Mouse (Mus musculus) liver, embryonic 14.5 days (tissue): ENCODE results near the gene Zfp933. TPM values are rescaled to one million over a fixed set of nuclear protein-coding genes. Genes with fewer than 3 reads are reported as not detected.
A peak's percentile ranks its signal among the peaks of the same experiment; 100 is the strongest.
"Not testable (repeated sequence)": the region's sequence is repeated elsewhere in the genome, so short reads cannot be mapped to it uniquely, and the experiment has no call there.

Experiments used
- ATAC-seq: fragments of 200-750 bp; cut with Nextera tagmentation; 2 replicates; pipeline ENCODE4 v1.8.0; 2017; ENCODE audit warnings: moderate number of reproducible peaks, mild to moderate bottlenecking, moderate library complexity; ENCODE audit not compliant: insufficient read depth
- DNase-seq, 3 experiments: peaks; one replicate each; pipeline ENCODE4 v3.0.0-alpha.2; 2012 to 2013; ENCODE audit warnings: low read depth in 3 of 3, low spot score in 3 of 3
- H3K27ac ChIP-seq: fragments of 300-500 bp; sonication (generic); 2 replicates; pipeline ENCODE4 v1.5.1; 2014; ENCODE audit warnings: moderate library complexity, mild to moderate bottlenecking, control low read depth, inconsistent platforms
- H3K27me3 ChIP-seq: fragments of 300-500 bp; sonication (generic); 2 replicates; pipeline ENCODE4 v1.6.1; 2014; ENCODE audit warnings: mild to moderate bottlenecking, low read length, moderate library complexity; ENCODE audit not compliant: control insufficient read depth, insufficient read depth
- H3K36me3 ChIP-seq: fragments of 300-500 bp; sonication (generic); replicated peaks from 2 replicates; pipeline ENCODE4 v1.6.1; 2014; ENCODE audit warnings: low read depth; ENCODE audit not compliant: control insufficient read depth, insufficient read depth
- H3K4me1 ChIP-seq, 2 experiments: fragments of 200-500 bp in 1 of 2; fragments of 300-500 bp in 1 of 2; sonication (generic) in 1 of 2; replicated peaks; 2 replicates each; pipeline ENCODE4 v1.6.1; 2012 to 2014; ENCODE audit warnings: antibody characterized with exemption in 1 of 2, inconsistent platforms in 1 of 2, low read length in 1 of 2; ENCODE audit not compliant: control insufficient read depth in 2 of 2, insufficient read depth in 2 of 2
- H3K4me2 ChIP-seq: fragments of 300-500 bp; sonication (generic); 2 replicates; pipeline ENCODE4 v1.6.1; 2014; ENCODE audit warnings: low read depth, mild to moderate bottlenecking, control low read depth, moderate library complexity
- H3K4me3 ChIP-seq, 2 experiments: fragments of 200-500 bp in 1 of 2; fragments of 300-500 bp in 1 of 2; sonication (generic) in 1 of 2; 2 replicates each; pipeline ENCODE4 v1.5.1; 2012 to 2014; ENCODE audit warnings: low read depth in 2 of 2, low read length in 2 of 2, mild to moderate bottlenecking in 2 of 2, control low read depth in 1 of 2, inconsistent platforms in 1 of 2, moderate library complexity in 1 of 2; ENCODE audit not compliant: insufficient read depth in 1 of 2
- H3K9ac ChIP-seq: fragments of 300-500 bp; sonication (generic); replicated peaks from 2 replicates; pipeline ENCODE4 v1.6.1; 2014; ENCODE audit warnings: mild to moderate bottlenecking, control low read depth, moderate library complexity
- H3K9me3 ChIP-seq: fragments of 300-500 bp; sonication (generic); 2 replicates; pipeline ENCODE4 v1.6.1; 2016; ENCODE audit warnings: low read length, mixed read lengths; ENCODE audit not compliant: control insufficient read depth
- CTCF ChIP-seq: IDR thresholded peaks from 2 replicates; pipeline ENCODE4 v1.5.1; 2016; ENCODE audit warnings: antibody characterized with exemption, low read depth, control low read depth
- EP300 ChIP-seq: IDR thresholded peaks from 2 replicates; pipeline ENCODE4 v1.6.1; 2016; ENCODE audit warnings: antibody characterized with exemption, low read depth
- WGBS: fragments of 180-500 bp; shearing (Covaris S2); extraction: QIAGEN DNeasy Blood & Tissue Kit; methylation state at CpG from one replicate; pipeline ENCODE4 v1.1.7; 2014; ENCODE audit not compliant: insufficient replicate concordance; 5-methylcytosine and 5-hydroxymethylcytosine counted together
- polyA plus RNA-seq, 2 experiments: library from polyadenylated mRNA; depleted of rRNA in 1 of 2; stranded (reverse) in 1 of 2; unstranded in 1 of 2; fragments of >200 nt; fragmentation: Nextera tagmentation in 1 of 2; extraction: Ambion mirVana in 1 of 2; gene quantifications; 2 replicates each; pipeline versions ENCODE4 v1.2.1 to v1.2.3; 2012 to 2014

Zfp933 gene
- polyA plus RNA-seq, 2 experiments: 1.0 to 1.8 TPM

- ATAC-seq (no peak), DNase-seq (no peak)
- Histone ChIP-seq H3K36me3 (peaks cover 10% of the 10 kb centered on the region), H3K4me3 (no peak overlapping the region), H3K4me1 (no peaks in the 10 kb centered on the region), H3K27me3 (no peaks in the 10 kb centered on the region), H3K9ac (no peak overlapping the region), H3K9me3 (peaks cover 3% of the 10 kb centered on the region), H3K27ac (no peak overlapping the region), H3K4me2 (no peak overlapping the region)
- TF ChIP-seq CTCF (no peak), EP300 (no peak)
- WGBS: 66% methylated on average over 4 of the region's 4 CpGs
These were observed 23.8 kb downstream of the Zfp933 start for GRCm38 (mm10) chr4:147824389-147824788.

DNA sequence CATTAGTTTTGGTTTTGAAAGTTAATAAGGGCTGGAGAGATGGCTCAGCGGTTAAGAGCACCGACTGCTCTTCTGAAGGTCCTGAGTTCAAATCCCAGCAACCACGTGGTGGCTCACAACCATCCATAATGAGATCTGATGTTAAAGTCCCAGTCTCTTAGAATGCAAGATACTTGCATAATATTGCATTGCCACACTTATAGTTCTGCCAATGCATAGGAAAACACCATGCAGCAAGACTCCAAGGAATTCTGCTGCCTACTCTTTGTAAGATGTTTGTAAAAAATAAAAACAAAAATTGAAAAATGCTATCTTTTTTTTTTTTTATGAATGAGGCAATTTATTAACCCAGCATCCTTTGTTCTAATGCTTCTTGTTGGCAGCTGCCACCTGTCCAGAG lies 26.8 kb downstream of the Zfp933 start:
- H3K4me3 ChIP-seq, H3K27me3 ChIP-seq, H3K9ac ChIP-seq, H3K4me2 ChIP-seq, H3K36me3 ChIP-seq, H3K27ac ChIP-seq, DNase-seq, H3K9me3 ChIP-seq, ATAC-seq, H3K4me1 ChIP-seq: not testable (repeated sequence)
- 63% methylated on average over 3 of the region's 3 CpGs for WGBS

DNA sequence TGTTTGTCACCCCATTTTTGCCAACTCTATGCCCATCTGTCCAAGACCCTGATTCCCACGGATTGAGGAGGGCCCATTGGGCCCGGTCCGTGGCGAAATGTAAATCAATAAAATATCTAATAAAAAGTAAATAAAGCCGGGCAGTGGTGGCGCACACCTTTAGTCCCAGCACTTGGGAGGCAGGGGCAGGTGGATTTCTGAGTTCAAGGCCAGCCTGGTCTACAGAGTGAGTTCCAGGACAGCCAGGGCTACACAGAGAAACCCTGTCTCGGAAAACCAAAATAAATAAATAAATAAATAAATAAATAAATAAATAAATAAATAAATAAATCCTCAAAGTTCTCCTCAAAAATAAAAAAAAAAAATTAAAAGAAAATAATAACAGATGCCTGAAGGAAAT lies 28.5 kb downstream of the Zfp933 start:
- WGBS: 63% methylated on average over 7 of the region's 7 CpGs

DNA sequence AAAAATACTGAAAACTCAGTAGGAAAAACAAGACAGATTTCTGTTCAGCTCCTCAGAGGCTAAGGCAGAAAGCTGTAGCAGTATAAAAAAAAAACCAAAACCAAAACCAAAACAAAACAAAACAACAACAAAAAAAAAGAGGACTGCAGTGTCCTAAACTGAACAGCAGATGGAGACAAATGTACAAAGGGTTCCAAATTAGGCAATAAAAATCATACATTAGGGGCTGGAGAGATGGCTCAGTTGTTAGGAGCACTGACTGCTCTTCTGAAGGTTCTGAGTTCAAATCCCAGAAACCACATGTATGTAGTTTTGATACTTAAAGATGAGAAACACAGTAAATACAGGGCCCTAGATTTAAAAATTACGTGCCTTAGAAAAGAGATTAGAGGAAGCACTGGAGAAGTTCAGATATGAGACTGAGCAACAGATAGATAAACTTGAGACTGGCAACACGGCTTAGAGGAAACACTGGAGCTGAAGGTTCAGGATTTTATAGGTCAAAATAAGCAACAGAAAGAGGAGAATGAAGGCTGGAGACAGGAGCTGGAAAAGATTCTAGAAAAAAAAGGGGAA lies 33.5 kb downstream of the Zfp933 start:
- Histone ChIP-seq H3K9me3 (no peaks in the 10 kb centered on the region), H3K4me1 (peaks cover 0 to 2% of the 10 kb centered on the region in 2 experiments; a peak in 1 of 4 replicates), H3K27ac (no peak overlapping the region), H3K27me3 (no peaks in the 10 kb centered on the region), H3K9ac (no peak overlapping the region), H3K4me3 (peak overlapping the region in 1 of 2 experiments; percentile 12; a peak in 1 of 4 replicates), H3K4me2 (peak overlapping the region; percentile 29; the same call in 1 of the 2 replicates), H3K36me3 (no peaks in the 10 kb centered on the region)
- peak; percentile 69 for TF ChIP-seq CTCF
- no peak for TF ChIP-seq EP300
- DNase-seq: peak in 1 of 3 experiments; percentile 50
- peak; percentile 27 for ATAC-seq
- 21% methylated on average over 2 of the region's 2 CpGs for WGBS

More for the DNA sequence above, 28.5 kb downstream of the Zfp933 start:
- not testable (repeated sequence) for H3K9me3 ChIP-seq, ATAC-seq, H3K27ac ChIP-seq, H3K4me1 ChIP-seq, H3K4me2 ChIP-seq, H3K36me3 ChIP-seq, H3K9ac ChIP-seq, H3K27me3 ChIP-seq, H3K4me3 ChIP-seq, DNase-seq

DNA sequence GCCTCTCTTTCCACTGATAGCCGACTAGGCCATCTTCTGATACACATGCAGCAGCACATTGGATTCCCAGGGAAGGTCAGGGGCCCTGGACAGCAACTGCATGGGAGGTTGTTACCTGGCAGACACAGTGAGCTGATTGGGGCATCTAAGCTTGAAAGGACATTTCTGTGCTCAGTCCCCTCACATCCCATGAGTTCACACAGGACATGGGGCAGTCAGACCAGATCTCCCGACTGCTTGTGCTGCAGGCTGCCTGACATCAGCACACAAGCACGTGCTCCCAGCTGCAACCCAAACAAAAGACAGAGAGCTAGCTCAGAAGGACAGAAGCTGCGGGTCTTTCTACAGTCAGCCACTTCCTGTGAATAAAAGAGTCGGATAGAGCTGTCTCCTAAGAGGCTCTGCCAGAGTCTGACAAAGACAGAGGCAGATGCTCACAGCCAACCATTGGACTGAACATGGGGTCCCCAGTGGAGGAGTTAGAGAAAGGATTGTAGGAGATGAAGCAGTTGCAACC lies 34.9 kb downstream of the Zfp933 start:
- no peaks in the 10 kb centered on the region for H3K36me3 ChIP-seq
- no peak overlapping the region for H3K4me2 ChIP-seq
- no peaks in the 10 kb centered on the region for H3K27me3 ChIP-seq
- no peaks in the 10 kb centered on the region for H3K9me3 ChIP-seq
- WGBS: 38% methylated on average over 5 of the region's 5 CpGs
- TF ChIP-seq CTCF: no peak
- no peak overlapping the region for H3K27ac ChIP-seq
- DNase-seq (no peak), ATAC-seq (no peak)
- H3K9ac ChIP-seq: no peak overlapping the region
- peaks cover 0 to 3% of the 10 kb centered on the region in 2 experiments; a peak in 2 of 4 replicates for H3K4me1 ChIP-seq
- H3K4me3 ChIP-seq: no peak overlapping the region

DNA sequence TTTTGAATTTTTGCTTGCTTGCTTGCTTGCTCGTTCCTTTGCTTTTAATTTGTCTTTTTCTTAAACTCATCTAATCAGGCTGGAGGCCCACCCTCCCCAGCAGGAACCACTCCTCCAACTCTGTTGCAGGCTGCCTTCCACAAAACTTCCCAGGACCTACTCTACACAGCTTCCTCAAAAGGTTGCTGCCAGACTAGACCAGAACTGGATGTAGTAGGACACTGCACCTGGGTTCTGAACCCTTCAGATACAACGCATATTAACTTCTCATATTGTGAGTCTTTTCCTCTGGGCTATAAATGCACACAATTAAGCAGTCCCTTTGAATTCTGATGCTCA lies 38.2 kb downstream of the Zfp933 start:
- 40% methylated on average over 2 of the region's 2 CpGs for WGBS
- ATAC-seq: peak; percentile 17; the same call in 1 of the 2 replicates
- DNase-seq: not testable (repeated sequence)

GRCm38 (mm10) chr4:147809292-147809965 lies 38.7 kb downstream of the Zfp933 start, which contains the start of gene Zfp984:
Zfp984 (minus strand) TSS chr4:147809788.
- peak within 1 kb of the TSS; percentile 65 to 71 for H3K4me3 ChIP-seq
- 8% methylated on average over 15 of the region's 15 CpGs for WGBS
- peak within 1 kb of the TSS; percentile 31; the same call in 1 of the 2 replicates for H3K27ac ChIP-seq
- DNase-seq: peak in 2 of 3 experiments; percentile 28 to 69
- H3K27me3 ChIP-seq, H3K36me3 ChIP-seq, H3K4me1 ChIP-seq, H3K9me3 ChIP-seq: not testable (repeated sequence)
- ATAC-seq: peak; percentile 74
- peak within 1 kb of the TSS; percentile 80 for H3K9ac ChIP-seq
- H3K4me2 ChIP-seq: peak within 1 kb of the TSS; percentile 82

More for the DNA sequence above, 38.2 kb downstream of the Zfp933 start:
- not testable (repeated sequence) for H3K4me1 ChIP-seq, H3K27ac ChIP-seq, H3K27me3 ChIP-seq, H3K36me3 ChIP-seq, H3K9me3 ChIP-seq
- 0 out of 2 replicates have a peak overlapping the region, but pooled peaks have one; percentile 23 for H3K9ac ChIP-seq
- H3K4me3 ChIP-seq: peak overlapping the region; percentile 65 to 71; a peak in 3 of 4 replicates
- peak overlapping the region; percentile 82 for H3K4me2 ChIP-seq
